Mouse (Mus musculus) macrophage (primary cell): Measurements from ENCODE around the gene Gm9958. TPM values are rescaled to one million over a fixed set of nuclear protein-coding genes. Genes with fewer than 3 reads are reported as not detected.

Experiments
- H3K27ac ChIP-seq: fragments of 350-480 bp; formaldehyde crosslinking; 2 replicates; pipeline ENCODE4 v1.9.0; 2021
- H3K36me3 ChIP-seq: fragments of 350-480 bp; formaldehyde crosslinking; 2 replicates; pipeline ENCODE4 v1.9.0; 2021; ENCODE audit errors: inconsistent target
- H3K4me3 ChIP-seq: fragments of 350-480 bp; formaldehyde crosslinking; 2 replicates; pipeline ENCODE4 v1.9.0; 2021; ENCODE audit errors: inconsistent target
- H3K79me2 ChIP-seq: fragments of 350-480 bp; formaldehyde crosslinking; 2 replicates; pipeline ENCODE4 v1.9.0; 2021; ENCODE audit errors: inconsistent target
- WGBS: methylation state at CpG from one replicate; pipeline ENCODE4 v1.1.7; 2026; ENCODE audit warnings: inconsistent platforms; ENCODE audit not compliant: missing documents; 5-methylcytosine and 5-hydroxymethylcytosine counted together
- polyA plus RNA-seq: library from polyadenylated mRNA; stranded (reverse); fragments of 250-400 nt; gene quantifications from 3 replicates; pipeline ENCODE4 v1.2.4, GENCODE M21; 2018; ENCODE audit warnings: inconsistent platforms
- total RNA-seq, 78 experiments: library from RNA; depleted of rRNA; stranded (reverse); fragments of 250-400 nt; gene quantifications; 1 replicate in 9 of 78; 2 replicates in 24 of 78; 3 replicates in 43 of 78; 4 replicates in 2 of 78; pipeline ENCODE4 v1.2.4; 2018; ENCODE audit warnings: inconsistent platforms in 56 of 78

The Gm9958 gene
- 1 to 10 TPM in 20 of 26 experiments, under 1 TPM in 4, not detected in 2; 0.66 to 8.4 (median 3.4) TPM for total RNA-seq (2018; cell fraction: chromatin; rRNA removed)
- 1 to 10 TPM in 1 of 26 experiments, under 1 TPM in 23, not detected in 2; 0.09 to 2.0 (median 0.33) TPM for total RNA-seq (2018; cell fraction: cytosol; rRNA removed)
- 10 to 100 TPM in 3 of 26 experiments, 1 to 10 TPM in 21, under 1 TPM in 2; 0.85 to 14.6 (median 4.3) TPM for total RNA-seq (2018; cell fraction: nucleus; rRNA removed)
- polyA plus RNA-seq, result 0.74 to 1.5 TPM (median 1.4 TPM) in 3 replicates

DNA sequence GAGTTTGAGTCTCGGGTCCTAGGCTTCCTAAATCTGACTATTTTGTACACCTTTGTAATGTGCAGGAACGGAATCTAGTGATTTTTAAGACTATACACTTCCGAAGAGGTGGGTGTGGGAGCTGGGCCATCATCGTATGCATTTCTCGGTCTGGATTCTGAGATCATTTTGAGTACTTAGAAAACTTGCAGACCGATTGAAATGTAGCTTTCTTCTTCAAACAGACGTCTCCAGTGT, at the start of gene Gm9958:
Gm9958 (plus strand) TSS at position 138 of the 237 bp plus-strand sequence.
- WGBS, result 0% methylated on average over 7 of the region's 7 CpGs
- peak within 1 kb of the TSS; percentile 74 for H3K27ac ChIP-seq
- H3K36me3 ChIP-seq, result no peaks in the 10 kb centered on the region
- peak within 1 kb of the TSS; percentile 60 for H3K4me3 ChIP-seq
- peaks cover 49% of the 10 kb centered on the region for H3K79me2 ChIP-seq

DNA sequence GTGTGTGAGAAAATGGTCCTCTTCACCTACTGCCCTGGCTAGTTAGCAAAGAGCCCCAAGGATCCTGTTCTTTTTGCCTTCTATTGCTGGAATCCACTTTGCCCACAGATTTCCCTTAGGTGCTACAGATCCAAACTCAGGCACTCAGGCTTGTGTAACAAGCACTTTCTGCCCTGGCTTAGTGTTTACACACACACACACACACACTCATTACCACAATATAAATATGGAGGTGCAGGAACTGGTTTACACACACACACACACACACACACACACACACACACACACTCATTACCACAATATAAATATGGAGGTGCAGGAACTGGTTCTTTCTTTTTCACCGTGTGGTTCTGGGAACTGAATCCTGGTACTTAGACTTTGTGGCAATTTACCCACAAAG, 35.9 kb upstream of the Gm9958 start:
- no peak overlapping the region for H3K4me3 ChIP-seq
- no peaks in the 10 kb centered on the region for H3K36me3 ChIP-seq
- 0% methylated on average over 1 of the region's 1 CpGs for WGBS
- no peak overlapping the region for H3K27ac ChIP-seq
- H3K79me2 ChIP-seq, result peaks cover 100% of the 10 kb centered on the region

DNA sequence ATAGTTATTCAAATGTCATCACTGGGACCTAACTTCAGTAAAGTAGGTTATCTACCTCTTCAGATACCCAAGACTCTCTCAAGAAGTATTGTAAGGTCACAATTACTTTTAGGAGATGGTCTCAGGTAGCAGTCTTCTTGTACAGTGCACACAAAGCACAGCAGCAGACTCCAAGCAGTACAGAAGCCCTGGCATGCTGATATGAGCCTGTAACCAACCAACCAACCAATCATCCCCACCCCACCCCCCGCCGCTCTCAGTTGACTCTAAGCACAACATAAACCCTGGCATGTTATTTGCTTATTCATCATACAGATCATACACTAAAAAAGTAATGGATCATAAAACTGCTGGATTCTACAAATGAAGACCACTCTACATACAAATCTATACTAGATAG, 34.5 kb upstream of the Gm9958 start:
- H3K36me3 ChIP-seq, result no peaks in the 10 kb centered on the region
- peaks cover 100% of the 10 kb centered on the region for H3K79me2 ChIP-seq
- no peak overlapping the region for H3K27ac ChIP-seq
- H3K4me3 ChIP-seq, result no peak overlapping the region
- WGBS, result 92% methylated on average over 2 of the region's 2 CpGs

DNA sequence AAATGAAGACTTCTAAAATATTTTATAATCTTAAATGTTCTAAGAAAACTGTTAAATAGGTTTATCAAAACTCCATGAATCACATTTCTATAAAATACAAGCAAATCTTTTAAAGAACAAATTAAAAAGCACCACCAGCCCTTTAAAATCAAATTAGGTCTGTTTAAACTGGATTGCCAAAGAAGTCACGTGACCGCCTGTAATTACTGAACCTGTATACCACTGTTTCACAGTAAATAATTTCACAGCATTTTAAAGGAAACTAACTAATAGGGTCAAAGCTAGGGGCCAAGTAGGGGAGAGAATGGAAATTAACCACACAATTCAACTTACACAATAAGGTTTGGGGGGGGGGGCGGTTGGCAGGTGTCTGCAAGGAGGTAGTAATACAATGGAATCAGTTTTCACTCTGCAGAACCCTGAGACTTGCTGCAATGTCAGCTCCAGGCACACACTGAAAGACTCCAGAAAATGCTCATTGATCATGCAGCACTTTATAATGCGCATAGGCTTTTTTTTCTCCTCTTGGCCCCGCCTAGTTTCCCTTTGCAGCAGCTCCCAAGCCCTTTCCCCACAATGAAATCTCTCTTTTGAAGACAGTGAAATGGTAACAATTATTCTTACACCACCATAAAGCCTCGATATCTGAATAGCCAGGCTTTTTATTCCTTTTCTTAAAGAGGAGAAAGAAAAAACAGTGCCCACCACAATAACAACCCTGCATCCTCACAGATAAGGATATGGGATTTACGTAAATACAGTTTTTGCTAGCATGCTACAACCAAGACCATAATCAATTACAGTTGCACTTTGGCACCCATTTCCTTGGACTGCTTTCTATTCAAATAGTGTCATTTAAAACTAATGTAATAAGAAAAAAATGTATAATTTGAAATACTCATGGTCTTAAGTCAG, 28.6 kb upstream of the Gm9958 start:
- no peaks in the 10 kb centered on the region for H3K36me3 ChIP-seq
- peaks cover 100% of the 10 kb centered on the region for H3K79me2 ChIP-seq
- H3K4me3 ChIP-seq, result peak overlapping the region; percentile 61
- WGBS, result 67% methylated on average over 7 of the region's 7 CpGs
- H3K27ac ChIP-seq, result peak overlapping the region; percentile 74

DNA sequence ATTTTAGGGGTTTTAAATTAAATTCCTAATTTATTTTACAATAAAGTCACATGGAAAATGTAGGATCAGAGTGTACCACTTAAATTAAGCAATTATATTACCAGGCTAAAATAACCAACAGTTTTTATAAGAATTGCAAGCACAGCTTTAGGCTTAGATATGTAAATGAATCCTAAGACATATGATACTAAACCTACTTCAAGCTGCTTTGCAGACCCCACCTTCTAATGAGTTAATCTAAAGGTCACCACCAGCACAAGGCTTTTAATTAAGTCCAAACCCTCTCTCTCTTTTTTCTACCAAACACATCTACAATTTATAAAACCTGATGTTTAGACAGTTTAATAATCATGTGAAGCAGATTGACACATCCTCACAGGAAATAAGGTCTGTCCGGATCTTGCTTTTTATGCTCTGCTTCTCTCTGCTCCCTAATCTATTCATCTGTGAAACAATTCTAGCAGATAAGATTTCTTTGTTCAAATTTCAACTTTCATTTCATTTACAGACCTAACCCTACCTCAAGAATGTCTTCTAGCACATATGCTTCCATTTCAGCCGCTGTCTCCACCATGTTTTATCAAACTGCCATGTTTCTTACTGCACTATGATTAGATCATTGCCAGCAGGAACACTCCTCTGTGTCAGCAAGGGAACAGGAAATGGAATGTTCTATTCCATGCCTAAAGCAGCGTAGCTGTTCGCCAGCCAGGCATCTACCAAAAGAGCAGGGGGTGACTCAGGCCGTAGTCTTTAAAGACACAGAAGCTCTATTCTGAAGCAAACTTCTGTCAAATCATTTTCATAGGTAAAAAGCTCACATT, 27.7 kb upstream of the Gm9958 start:
- 0% methylated on average over 5 of the region's 5 CpGs for WGBS
- peaks cover 100% of the 10 kb centered on the region for H3K79me2 ChIP-seq
- no peaks in the 10 kb centered on the region for H3K36me3 ChIP-seq
- H3K27ac ChIP-seq, result peak overlapping the region; percentile 74
- H3K4me3 ChIP-seq, result peak overlapping the region; percentile 61

DNA sequence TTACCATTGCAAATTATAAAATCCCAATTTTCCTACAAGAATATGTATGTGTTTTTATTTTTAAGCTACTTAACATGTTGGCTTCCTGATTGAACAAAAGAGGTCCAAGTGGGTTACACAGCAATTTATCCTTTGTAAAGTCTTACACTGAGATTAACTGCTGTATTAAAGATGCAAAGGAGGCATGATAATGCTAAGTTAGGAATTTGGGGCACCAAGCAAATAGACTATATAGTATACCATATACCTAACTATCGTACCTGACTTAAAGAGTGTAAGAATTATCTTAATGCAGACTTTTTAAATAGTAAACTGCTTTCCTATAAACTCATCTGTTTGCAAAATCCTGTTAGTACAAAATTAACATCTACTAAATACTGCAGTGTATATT, 27.1 kb upstream of the Gm9958 start:
- Histone ChIP-seq H3K27ac (peak overlapping the region; percentile 74; the same call in 1 of the 2 replicates), H3K4me3 (no peak overlapping the region; the same call in 1 of the 2 replicates), H3K79me2 (peaks cover 100% of the 10 kb centered on the region), H3K36me3 (no peaks in the 10 kb centered on the region)
- WGBS, result 100% methylated on average over 1 of the region's 1 CpGs

DNA sequence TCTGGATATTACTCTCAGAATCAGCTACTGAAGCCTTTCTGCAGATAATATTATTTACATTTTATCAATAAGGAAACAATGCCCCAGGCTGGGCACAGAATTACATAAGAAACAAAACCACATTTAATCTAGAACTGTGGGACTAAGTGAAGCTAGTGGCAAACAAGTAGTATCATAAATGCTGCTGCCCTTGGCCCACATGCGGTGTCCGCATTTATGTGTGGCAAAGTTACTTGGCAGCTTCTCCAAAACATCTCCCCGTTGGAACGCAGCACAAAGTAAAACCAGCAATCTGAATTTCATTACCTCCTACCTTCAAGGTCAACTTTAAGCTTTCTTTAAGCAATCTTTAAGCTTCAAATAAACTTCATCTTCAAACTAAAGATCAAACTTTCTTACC, 26.2 kb upstream of the Gm9958 start:
- Histone ChIP-seq H3K4me3 (no peak overlapping the region), H3K36me3 (no peaks in the 10 kb centered on the region), H3K27ac (no peak overlapping the region), H3K79me2 (peaks cover 100% of the 10 kb centered on the region)
- 86% methylated on average over 4 of the region's 4 CpGs for WGBS

DNA sequence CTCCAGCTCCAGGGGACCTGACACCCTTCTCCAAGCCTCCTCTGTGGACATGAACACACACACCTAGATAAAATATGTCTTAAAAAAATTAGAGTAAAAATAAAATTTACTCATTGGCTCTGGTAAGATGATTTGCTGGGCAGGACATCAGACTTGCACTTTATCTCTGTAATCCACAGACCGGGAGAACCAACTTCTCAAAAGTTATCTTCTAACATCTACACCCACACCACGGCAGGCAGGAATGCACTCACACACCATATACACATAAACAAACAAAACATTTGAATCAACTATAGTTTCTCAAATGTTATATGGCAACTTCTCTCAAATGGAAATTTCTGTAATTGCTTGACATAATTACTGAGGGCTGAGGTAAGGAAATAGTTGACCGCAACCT, 20.1 kb upstream of the Gm9958 start:
- Histone ChIP-seq H3K27ac (no peak overlapping the region), H3K4me3 (no peak overlapping the region), H3K79me2 (peaks cover 100% of the 10 kb centered on the region), H3K36me3 (no peaks in the 10 kb centered on the region)
- 92% methylated on average over 3 of the region's 3 CpGs for WGBS

DNA sequence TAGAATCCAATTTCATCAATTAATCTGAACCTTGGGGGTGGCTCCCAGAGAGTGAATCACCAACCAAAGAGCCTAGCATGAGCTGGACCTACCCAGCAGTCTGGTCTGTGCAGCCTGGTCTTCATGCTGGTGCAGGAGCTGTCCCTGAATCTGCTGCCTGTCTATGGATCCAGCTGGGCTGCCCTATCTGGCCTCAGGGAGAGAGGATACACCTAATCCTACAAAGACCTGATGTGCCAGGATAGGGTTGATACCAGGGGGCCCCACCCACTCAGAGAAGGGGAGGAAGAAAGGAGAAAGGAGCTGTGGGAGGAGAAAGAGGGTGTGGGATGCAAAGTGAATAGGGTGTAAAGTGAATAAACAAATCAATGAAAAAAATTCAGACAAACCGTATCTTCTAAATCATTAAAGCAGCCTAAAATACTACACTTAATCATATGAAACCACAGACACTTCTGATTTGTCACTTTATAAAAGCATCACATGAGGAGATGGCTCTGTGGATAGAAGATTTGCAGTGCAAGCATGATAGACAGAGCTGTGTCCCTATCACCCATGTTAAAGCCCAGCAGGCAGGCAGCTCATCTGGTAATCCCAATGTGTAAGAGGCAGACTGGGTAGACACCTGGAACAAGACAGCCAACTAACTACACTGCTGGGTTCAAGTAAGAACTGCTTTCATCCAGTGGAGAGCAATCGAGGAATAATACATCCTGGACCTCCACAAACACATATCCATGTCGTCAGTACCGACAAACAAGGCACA, 13.3 kb upstream of the Gm9958 start:
- Histone ChIP-seq H3K4me3 (no peak overlapping the region), H3K36me3 (peaks cover 4% of the 10 kb centered on the region; the same call in 1 of the 2 replicates), H3K27ac (no peak overlapping the region), H3K79me2 (peaks cover 100% of the 10 kb centered on the region)
- WGBS, result 85% methylated on average over 3 of the region's 4 CpGs

DNA sequence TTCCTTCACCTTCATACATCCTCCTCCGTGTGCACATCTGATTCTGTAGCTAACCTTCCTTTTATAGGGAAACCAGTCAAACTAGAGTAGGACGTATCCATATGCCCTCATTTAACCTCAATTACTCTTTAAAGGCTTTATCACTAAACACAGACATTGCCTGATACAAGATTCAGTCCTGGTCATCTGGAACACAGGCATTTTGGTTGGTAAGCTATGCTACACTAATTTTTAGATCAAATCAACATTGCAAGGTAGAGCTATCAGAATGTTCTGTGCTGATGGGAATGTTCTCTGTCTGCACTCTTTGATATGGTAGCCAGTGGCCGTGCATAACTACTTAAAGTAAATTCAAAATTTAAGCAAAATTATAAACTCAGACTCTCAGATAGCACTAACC, 11.2 kb upstream of the Gm9958 start:
- H3K27ac ChIP-seq, result no peak overlapping the region
- H3K79me2 ChIP-seq, result peaks cover 100% of the 10 kb centered on the region
- H3K36me3 ChIP-seq, result peaks cover 4% of the 10 kb centered on the region; the same call in 1 of the 2 replicates
- 91% methylated on average over 3 of the region's 3 CpGs for WGBS
- no peak overlapping the region for H3K4me3 ChIP-seq

DNA sequence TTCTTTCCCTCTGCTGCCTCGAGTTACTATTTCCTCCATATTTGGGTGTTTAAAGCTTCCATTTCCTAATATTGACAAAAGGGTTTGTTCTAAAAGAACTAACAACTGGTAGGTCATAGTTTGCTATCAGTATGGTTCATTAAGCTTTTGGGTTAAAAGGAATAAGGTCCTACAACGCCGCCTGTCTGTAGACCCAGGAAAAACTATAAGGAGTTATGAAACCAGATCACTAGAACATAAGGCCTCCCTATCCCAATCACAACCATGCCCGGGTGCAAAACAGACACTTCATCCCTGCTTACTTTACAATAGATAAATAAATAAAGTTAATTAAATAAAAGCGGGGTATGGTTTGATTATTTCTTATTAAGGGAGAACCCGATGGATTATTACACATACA, 2.5 kb upstream of the Gm9958 start:
- peak overlapping the region; percentile 66 for H3K27ac ChIP-seq
- WGBS, result 2% methylated on average over 6 of the region's 6 CpGs
- no peaks in the 10 kb centered on the region for H3K36me3 ChIP-seq
- peaks cover 74% of the 10 kb centered on the region for H3K79me2 ChIP-seq
- peak overlapping the region; percentile 94 for H3K4me3 ChIP-seq

DNA sequence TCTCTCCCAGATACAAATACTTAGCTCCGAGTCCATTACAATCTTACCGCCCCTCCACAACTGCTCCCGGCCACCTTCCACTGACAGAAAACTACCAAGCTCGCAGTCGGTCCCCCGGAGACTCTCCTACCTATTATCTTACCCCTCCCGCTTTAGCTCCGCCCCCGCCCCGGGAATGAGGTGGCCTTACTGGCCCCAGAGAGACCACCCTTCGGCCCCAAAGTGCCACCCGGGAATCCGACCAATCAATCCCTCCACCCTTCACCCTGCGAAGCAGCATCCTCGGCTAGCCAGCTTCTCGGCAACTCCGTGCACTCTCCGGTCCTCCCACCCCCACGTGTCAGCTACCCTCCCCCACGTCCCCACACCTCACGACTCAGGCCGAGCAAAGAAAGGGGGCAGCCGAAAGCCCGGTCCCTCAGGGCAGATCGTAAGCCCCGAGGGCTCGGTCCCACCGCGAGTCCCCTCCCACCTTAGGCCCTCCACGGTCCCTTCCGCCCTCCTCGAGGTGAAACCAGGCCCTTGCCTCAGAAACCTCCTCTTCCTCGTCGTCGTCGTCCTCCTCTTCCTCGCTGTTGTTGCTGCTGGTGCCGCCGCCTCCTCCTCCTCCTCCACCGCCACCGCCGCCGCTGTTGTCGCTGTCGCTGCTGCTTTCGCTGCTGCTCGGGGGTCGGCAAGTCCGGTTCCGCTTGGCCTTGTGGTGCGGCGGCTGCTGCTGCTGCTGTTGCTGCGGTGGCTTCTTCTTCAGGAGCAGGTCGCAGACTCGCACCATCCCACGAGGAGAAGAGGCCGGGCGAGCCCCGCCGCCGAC, 1.7 kb upstream of the Gm9958 start:
- WGBS, result 2% methylated on average over 47 of the region's 61 CpGs
- peak overlapping the region; percentile 66 for H3K27ac ChIP-seq
- peaks cover 65% of the 10 kb centered on the region for H3K79me2 ChIP-seq
- H3K4me3 ChIP-seq, result peak overlapping the region; percentile 94
- H3K36me3 ChIP-seq, result no peaks in the 10 kb centered on the region
